Mouse (Mus musculus) intestine, embryonic 16.5 days (tissue): Measurements from ENCODE around the gene Atp8a1. TPM values are rescaled to one million over a fixed set of nuclear protein-coding genes. Genes with fewer than 3 reads are reported as not detected.
A peak's percentile ranks its signal among the peaks of the same experiment; 100 is the strongest.

Experiments
- ATAC-seq: fragments of 200-750 bp; cut with Nextera tagmentation; 2 replicates; pipeline ENCODE4 v1.8.0; 2017; ENCODE audit warnings: moderate TSS enrichment, moderate library complexity
- H3K27ac ChIP-seq: fragments of 300-500 bp; sonication (generic); 2 replicates; pipeline ENCODE4 v1.5.1; 2014; ENCODE audit warnings: mild to moderate bottlenecking, low read length
- H3K27me3 ChIP-seq: fragments of 300-500 bp; sonication (generic); replicated peaks from 2 replicates; pipeline ENCODE4 v1.6.1; 2014; ENCODE audit warnings: low read length, control low read depth, mixed read lengths; ENCODE audit not compliant: control insufficient read depth, insufficient read depth
- H3K36me3 ChIP-seq: fragments of 300-500 bp; sonication (generic); 2 replicates; pipeline ENCODE4 v1.6.1; 2014; ENCODE audit warnings: low read length, control low read depth; ENCODE audit not compliant: control insufficient read depth, insufficient read depth
- H3K4me1 ChIP-seq: fragments of 300-500 bp; sonication (generic); 2 replicates; pipeline ENCODE4 v1.6.1; 2014; ENCODE audit warnings: low read length, control low read depth, mixed read lengths; ENCODE audit not compliant: control insufficient read depth, insufficient read depth
- H3K4me2 ChIP-seq: fragments of 300-500 bp; sonication (generic); 2 replicates; pipeline ENCODE4 v1.6.1; 2014; ENCODE audit warnings: low read depth, low read length, control low read depth
- H3K4me3 ChIP-seq: fragments of 300-500 bp; sonication (generic); 2 replicates; pipeline ENCODE4 v1.5.1; 2014; ENCODE audit warnings: mild to moderate bottlenecking, low read length
- H3K9ac ChIP-seq: fragments of 300-500 bp; sonication (generic); 2 replicates; pipeline ENCODE4 v1.6.1; 2014; ENCODE audit warnings: low read depth, low read length
- H3K9me3 ChIP-seq: fragments of 300-500 bp; sonication (generic); 2 replicates; pipeline ENCODE4 v1.6.1; 2016; ENCODE audit warnings: low read length, control low read depth; ENCODE audit not compliant: control insufficient read depth
- WGBS: fragments of 180-500 bp; shearing (Covaris S2); extraction: QIAGEN DNeasy Blood & Tissue Kit; methylation state at CpG from one replicate; pipeline ENCODE4 v1.1.7; 2014; 5-methylcytosine and 5-hydroxymethylcytosine counted together
- polyA plus RNA-seq: library from polyadenylated mRNA; unstranded; fragments of >200 nt; fragmentation: Nextera tagmentation; extraction: Ambion mirVana; gene quantifications from 2 replicates; pipeline ENCODE4 v1.2.1, GENCODE M21; 2015

Atp8a1 gene
- polyA plus RNA-seq, 1 experiment from 2014 or later: 13.1 TPM

DNA sequence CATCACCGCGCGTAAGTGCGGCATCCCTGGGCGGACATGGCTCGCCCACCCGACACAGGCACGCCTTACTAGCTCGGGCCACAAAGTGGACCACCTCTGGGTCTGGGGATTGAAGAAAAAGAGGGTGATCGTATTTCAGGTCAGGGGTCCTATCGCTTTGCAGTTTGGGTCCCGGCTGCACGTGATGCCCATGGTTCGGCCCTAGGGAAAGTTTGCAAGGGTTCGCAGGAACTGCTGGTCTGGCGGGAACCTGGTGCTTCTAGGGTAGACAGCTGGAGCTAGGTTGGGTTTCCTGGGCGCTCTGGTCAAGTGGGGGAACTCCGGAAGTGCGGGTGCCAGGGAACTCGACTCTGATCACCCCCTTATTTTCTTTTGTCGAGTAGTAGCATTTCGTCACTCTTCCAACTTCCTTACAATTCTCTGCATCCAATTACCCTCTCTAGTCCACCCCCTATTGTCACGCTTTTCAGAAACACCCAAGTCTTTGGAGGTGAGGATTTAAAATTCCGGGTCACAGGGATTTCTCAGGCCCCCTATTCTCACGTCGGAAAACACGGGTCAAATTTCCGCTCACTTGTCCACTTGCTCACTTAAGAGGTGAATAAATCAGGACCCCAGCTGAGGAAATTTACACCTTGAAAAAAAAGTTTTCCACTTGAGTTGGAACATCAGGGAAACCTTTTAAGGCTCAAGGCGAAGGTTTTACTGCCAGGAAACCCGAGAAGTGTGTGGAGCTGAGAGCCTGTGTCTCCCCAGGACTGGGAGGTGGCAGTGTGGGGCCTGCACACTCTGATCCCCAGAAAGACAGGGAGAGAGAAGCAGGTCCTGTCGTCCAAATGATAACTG is 238.3 kb downstream of the Atp8a1 start:
- Histone ChIP-seq H3K4me1 (peaks cover 15% of the 10 kb centered on the region), H3K4me3 (peak overlapping the region; percentile 64), H3K9ac (peak overlapping the region; percentile 63), H3K36me3 (no peaks in the 10 kb centered on the region), H3K27me3 (peaks cover 38% of the 10 kb centered on the region), H3K4me2 (peak overlapping the region; percentile 92), H3K27ac (no peak overlapping the region; the same call in 1 of the 2 replicates), H3K9me3 (no peaks in the 10 kb centered on the region)
- WGBS: 9% methylated on average over 31 of the region's 31 CpGs
- ATAC-seq: no peak

DNA sequence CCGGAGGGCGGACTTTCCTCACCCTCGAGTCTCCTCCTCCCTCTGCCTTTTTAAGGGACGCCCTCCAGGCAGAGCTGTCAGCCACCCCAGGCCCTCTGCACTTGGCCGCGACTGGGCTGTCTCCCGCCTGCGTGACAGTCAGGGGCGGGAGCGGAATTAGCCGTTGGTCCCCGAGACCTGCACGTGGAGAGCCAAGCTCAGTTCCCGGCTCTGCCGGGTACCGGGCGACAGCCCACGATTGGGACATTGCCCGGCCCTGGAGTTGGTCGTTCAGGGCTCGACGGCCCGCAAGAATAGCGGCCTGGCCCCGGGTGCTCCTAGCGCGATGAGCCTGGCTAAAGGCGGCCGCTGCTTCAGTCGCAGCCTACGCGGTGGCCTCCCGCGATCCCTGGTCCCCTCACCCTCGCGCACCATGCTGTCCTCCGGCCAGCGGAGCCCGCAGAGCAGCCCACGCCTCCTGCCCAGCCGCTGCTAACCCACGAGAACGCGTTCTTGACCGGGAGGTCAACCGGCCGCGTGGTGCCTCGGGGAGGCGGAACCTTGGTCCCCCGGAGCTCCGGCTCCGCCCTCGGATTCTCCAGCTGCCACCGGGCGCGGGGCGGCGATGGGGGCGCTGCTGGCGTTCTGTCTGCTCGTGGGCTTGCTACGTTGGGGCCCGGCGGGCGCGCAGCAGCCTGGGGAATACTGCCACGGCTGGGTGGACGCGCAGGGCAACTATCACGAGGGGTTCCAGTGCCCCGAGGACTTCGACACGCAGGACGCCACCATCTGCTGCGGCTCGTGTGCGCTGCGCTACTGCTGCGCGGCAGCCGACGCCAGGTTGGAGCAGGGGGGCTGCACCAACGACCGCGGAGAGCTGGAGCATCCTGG is 239.2 kb downstream of the Atp8a1 start, which contains the start of gene Shisa3:
Gene Shisa3 (plus strand): TSS at position 79 of the 870 bp plus-strand sequence.
- H3K9ac ChIP-seq: peak within 1 kb of the TSS; percentile 63
- no peak within 1 kb of the TSS; the same call in 1 of the 2 replicates for H3K27ac ChIP-seq
- H3K27me3 ChIP-seq: peaks cover 38% of the 10 kb centered on the region
- H3K4me3 ChIP-seq: peak within 1 kb of the TSS; percentile 64
- H3K4me1 ChIP-seq: peaks cover 15% of the 10 kb centered on the region
- no peaks in the 10 kb centered on the region for H3K9me3 ChIP-seq
- H3K4me2 ChIP-seq: peak within 1 kb of the TSS; percentile 92
- peak; percentile 78 for ATAC-seq
- WGBS: under 1% methylated on average over 86 of the region's 86 CpGs
- H3K36me3 ChIP-seq: no peaks in the 10 kb centered on the region

DNA sequence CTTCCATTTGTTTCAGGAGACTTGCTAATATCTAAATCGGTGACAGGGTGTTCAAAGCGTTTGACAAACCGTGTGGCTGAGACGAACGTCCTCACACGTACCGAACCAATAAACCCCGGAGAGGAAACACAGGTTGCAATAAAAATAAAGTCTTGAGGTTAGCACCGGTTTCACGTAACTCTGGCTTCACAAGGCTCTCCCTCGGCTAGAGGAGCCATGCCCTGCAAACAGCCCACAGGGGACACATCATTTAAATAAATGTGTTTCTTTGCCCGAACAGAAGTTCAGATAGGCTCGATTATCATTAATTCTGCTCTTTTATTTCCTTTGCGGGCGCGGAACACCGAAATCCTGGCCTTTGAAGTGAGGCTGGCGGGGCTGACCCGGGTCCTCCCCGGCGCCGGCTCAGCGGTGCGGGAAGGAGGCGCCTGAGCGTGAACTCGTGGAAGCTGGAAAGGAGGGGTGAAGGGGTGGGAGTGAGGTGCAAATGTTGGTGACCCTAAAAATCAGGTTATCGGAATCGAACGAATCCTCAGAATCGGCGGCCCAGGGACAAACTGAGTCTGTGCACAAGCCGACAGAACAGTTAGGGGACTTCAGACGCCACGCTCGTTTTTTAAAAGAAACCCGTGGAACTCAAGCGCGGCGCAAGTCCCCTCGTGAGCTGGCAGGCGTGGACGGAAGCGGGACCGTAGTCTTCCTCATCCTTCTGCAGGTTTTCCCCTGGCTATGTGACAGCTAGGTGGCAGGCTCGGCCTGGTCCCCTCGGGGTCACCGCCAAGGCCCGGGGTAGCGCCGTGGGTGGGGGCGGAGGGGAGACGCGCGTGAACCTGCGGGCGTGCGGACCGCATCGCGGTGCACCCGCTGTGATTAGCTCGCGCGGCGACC is 240.1 kb downstream of the Atp8a1 start:
- no peaks in the 10 kb centered on the region for H3K9me3 ChIP-seq
- peaks cover 38% of the 10 kb centered on the region for H3K27me3 ChIP-seq
- no peaks in the 10 kb centered on the region for H3K36me3 ChIP-seq
- peak overlapping the region; percentile 63 for H3K9ac ChIP-seq
- peak; percentile 10 for ATAC-seq
- peak overlapping the region; percentile 92 for H3K4me2 ChIP-seq
- peaks cover 15% of the 10 kb centered on the region for H3K4me1 ChIP-seq
- 1% methylated on average over 66 of the region's 66 CpGs for WGBS
- H3K27ac ChIP-seq: no peak overlapping the region
- H3K4me3 ChIP-seq: peak overlapping the region; percentile 64

DNA sequence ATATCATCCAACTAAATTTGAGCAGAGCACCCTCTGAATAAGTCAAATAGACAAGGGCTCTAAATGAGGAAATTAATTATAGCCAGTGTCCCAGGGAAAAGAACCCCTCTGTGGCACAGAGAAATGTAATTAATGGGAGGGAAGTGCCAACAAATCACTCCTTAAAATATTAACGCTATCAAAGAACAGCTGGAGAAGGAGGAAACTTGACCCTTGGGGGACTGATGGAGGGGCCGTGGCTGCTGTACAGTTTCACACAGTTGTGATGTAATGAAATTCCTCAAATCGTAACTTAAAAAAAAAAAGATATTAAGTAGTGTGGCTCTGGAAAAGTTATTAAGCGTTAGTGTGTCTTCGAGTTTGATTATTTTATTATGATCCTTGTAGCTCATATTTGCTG is 241.3 kb downstream of the Atp8a1 start:
- Histone ChIP-seq H3K27me3 (peaks cover 38% of the 10 kb centered on the region), H3K4me1 (peaks cover 15% of the 10 kb centered on the region), H3K4me3 (no peak overlapping the region), H3K36me3 (no peaks in the 10 kb centered on the region), H3K9ac (no peak overlapping the region), H3K27ac (no peak overlapping the region), H3K4me2 (no peak overlapping the region), H3K9me3 (no peaks in the 10 kb centered on the region)
- 36% methylated on average over 5 of the region's 5 CpGs for WGBS
- no peak for ATAC-seq

DNA sequence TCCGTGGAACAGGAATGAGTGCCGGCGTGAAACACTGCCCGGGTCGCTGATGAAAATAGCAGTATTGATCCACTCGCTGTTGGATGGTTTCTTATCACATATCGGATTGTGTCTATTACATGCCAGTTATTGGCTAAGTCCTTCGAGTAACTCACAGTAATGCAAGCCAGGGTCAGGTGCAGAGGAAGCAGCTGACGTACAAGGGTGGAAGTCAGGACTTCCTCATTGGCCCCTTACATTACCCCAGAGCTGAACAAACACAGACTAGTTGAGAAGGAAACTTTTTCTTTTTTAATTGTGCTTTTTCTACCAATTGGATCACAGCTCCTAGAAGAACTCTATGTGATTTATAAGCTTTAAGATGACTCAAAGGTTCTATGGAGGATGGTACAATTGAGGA is 247.3 kb downstream of the Atp8a1 start:
- Histone ChIP-seq H3K27ac (no peak overlapping the region), H3K4me2 (no peak overlapping the region), H3K4me1 (no peaks in the 10 kb centered on the region), H3K27me3 (no peaks in the 10 kb centered on the region), H3K4me3 (no peak overlapping the region), H3K9me3 (no peaks in the 10 kb centered on the region), H3K9ac (no peak overlapping the region), H3K36me3 (no peaks in the 10 kb centered on the region)
- WGBS: 78% methylated on average over 9 of the region's 9 CpGs
- ATAC-seq: no peak

DNA sequence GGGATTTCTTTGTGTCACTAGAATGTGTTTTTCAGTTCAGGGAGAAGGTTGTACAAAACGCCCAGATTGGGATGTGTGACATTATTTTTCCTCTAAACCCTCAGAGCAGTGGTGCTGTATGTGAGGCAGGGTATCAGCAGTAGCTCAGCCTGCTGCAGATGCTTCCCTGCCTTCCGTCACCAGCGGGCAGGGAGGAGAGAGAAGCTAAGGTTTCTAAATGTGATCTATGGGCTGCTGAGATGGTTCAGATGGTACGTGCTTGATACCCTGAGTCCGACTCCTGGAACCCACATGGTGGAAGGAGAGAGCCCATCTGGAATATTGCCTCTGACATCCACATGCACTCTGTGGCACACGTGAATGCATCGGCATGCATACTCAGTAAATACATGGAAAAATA is 251.6 kb downstream of the Atp8a1 start:
- no peak overlapping the region for H3K4me3 ChIP-seq
- 67% methylated on average over 7 of the region's 7 CpGs for WGBS
- H3K9ac ChIP-seq: no peak overlapping the region
- no peaks in the 10 kb centered on the region for H3K9me3 ChIP-seq
- no peak overlapping the region for H3K4me2 ChIP-seq
- ATAC-seq: no peak
- H3K27me3 ChIP-seq: no peaks in the 10 kb centered on the region
- H3K4me1 ChIP-seq: no peaks in the 10 kb centered on the region
- H3K36me3 ChIP-seq: no peaks in the 10 kb centered on the region
- H3K27ac ChIP-seq: no peak overlapping the region

DNA sequence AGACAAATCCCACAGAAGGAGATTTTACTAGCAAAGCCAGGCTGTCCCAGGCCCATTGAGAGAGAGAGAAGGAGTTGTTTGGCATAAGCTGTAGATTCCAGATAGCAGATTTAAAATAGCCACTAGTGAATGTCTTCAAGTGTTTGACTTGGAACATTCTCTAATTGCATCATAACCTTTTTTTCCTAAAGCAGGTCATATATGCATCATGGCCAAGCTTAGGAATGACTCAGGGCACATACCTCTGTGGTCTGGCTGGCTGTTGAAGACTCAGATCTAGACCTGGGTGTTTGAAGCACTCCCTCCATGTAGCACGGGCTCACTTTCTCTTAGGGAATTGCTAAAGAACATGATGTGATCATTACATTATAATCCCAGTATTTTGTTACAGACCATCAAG is 252.2 kb downstream of the Atp8a1 start:
- no peak overlapping the region for H3K27ac ChIP-seq
- no peak overlapping the region for H3K9ac ChIP-seq
- H3K4me1 ChIP-seq: no peaks in the 10 kb centered on the region
- no peak for ATAC-seq
- no peaks in the 10 kb centered on the region for H3K9me3 ChIP-seq
- H3K4me3 ChIP-seq: no peak overlapping the region
- 71% methylated on average over 1 of the region's 1 CpGs for WGBS
- H3K36me3 ChIP-seq: no peaks in the 10 kb centered on the region
- no peaks in the 10 kb centered on the region for H3K27me3 ChIP-seq
- no peak overlapping the region for H3K4me2 ChIP-seq

DNA sequence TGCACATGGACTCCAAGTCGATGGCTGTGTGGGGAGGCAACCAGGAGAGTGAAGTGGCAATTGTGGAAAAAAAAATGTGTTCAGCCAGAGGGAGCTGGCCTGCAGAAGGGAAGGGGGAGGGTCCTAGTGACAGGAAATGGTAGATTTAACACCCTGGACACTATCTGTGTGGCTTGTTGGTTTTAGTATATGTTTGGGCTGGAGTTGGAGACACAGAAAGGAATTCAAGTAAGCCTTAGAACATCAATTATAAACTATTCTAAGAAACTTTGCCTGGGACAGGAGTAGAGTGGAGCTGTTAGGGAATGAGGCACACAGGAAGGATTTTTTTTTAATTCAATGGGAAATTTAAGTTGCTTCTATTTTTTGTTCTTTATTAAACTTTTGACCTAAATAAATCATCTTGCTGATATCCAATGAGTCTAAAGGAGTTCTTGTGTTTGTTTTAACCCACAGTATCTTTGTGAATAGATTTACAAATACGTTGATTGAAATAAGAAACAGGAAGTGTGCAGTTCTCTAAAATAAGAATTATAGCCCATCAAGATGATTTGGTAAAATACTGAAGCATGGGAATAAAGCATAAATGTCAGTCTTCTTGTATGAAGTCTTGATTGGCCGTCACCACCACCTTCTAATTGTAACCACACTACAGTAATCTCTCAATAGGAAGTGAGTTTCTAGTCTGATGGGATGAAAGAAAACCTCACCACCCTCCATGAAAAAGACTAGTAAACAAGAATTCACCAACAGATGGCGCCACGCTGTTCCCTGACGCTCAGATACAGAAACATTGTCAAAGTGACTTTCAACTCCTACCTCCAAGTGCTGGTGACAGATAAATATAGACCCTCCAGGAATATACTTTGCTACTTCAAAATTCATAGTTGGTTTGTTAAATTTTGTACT is 267.3 kb downstream of the Atp8a1 start:
- Histone ChIP-seq H3K4me2 (no peak overlapping the region), H3K4me3 (no peak overlapping the region), H3K27me3 (no peaks in the 10 kb centered on the region), H3K9ac (no peak overlapping the region), H3K27ac (no peak overlapping the region), H3K9me3 (no peaks in the 10 kb centered on the region), H3K4me1 (peaks cover 3% of the 10 kb centered on the region; the same call in 1 of the 2 replicates), H3K36me3 (no peaks in the 10 kb centered on the region)
- no peak for ATAC-seq
- WGBS: 54% methylated on average over 6 of the region's 6 CpGs
